Mouse (Mus musculus): ENCODE data around the gene Zscan10. TPM values are rescaled to one million over a fixed set of nuclear protein-coding genes. Genes with fewer than 3 reads are reported as not detected.

Gene Zscan10
- not detected in 2 replicates for polyA plus RNA-seq (2014; fragmentation: Nextera tagmentation; extraction: Ambion mirVana)

GRCm38 (mm10) chr17:23600641-23601622 lies at the start of gene Zscan10:
Gene Zscan10, plus strand, starts transcription at chr17:23600856.
- peak within 1 kb of the TSS; percentile 55; the same call in 1 of the 2 replicates for H3K9ac ChIP-seq (ENCODE audit: low read length)
- H3K4me1 ChIP-seq (ENCODE audit: control insufficient read depth, insufficient read depth, low read length): peaks cover 6% of the 10 kb centered on the region; the same call in 1 of the 2 replicates
- DNase-seq (ENCODE audit: low spot score) (no peak), ATAC-seq (no peak)
- H3K4me3 ChIP-seq (ENCODE audit: low read depth, low read length): no peak within 1 kb of the TSS
- H3K4me2 ChIP-seq (ENCODE audit: low read length): peak within 1 kb of the TSS; percentile 63
- 26% methylated on average over 15 of the region's 15 CpGs for WGBS
- H3K9me3 ChIP-seq (replicated peaks; ENCODE audit: control insufficient read depth, low read length): no peaks in the 10 kb centered on the region
- H3K27me3 ChIP-seq (replicated peaks; ENCODE audit: control insufficient read depth, insufficient read depth, low read length): 0 out of 2 replicates have a peak, but pooled peaks cover 2% of the 10 kb centered on the region
- H3K36me3 ChIP-seq (ENCODE audit: control insufficient read depth, insufficient read depth, low read length): no peaks in the 10 kb centered on the region
- no peak within 1 kb of the TSS for H3K27ac ChIP-seq (ENCODE audit: low read depth, low read length)

- Histone ChIP-seq H3K9me3 (replicated peaks; ENCODE audit: control insufficient read depth, low read length) (no peaks in the 10 kb centered on the region), H3K27me3 (replicated peaks; ENCODE audit: control insufficient read depth, insufficient read depth, low read length) (no peaks in the 10 kb centered on the region), H3K4me3 (ENCODE audit: low read depth, low read length) (peak overlapping the region; percentile 60), H3K4me1 (ENCODE audit: control insufficient read depth, insufficient read depth, low read length) (peaks cover 4% of the 10 kb centered on the region; the same call in 1 of the 2 replicates), H3K36me3 (ENCODE audit: control insufficient read depth, insufficient read depth, low read length) (peaks cover 10% of the 10 kb centered on the region), H3K27ac (ENCODE audit: low read depth, low read length) (peak overlapping the region; percentile 70), H3K4me2 (ENCODE audit: low read length) (peak overlapping the region; percentile 74), H3K9ac (ENCODE audit: low read length) (peak overlapping the region; percentile 70)
- ATAC-seq (peak; percentile 6; the same call in 1 of the 2 replicates), DNase-seq (ENCODE audit: low spot score) (no peak)
- under 1% methylated on average over 15 of the region's 15 CpGs for WGBS
These were observed 49.8 kb upstream of the Zscan10 start for GRCm38 (mm10) chr17:23550856-23551255.

- Histone ChIP-seq H3K36me3 (ENCODE audit: control insufficient read depth, insufficient read depth, low read length) (peaks cover 16% of the 10 kb centered on the region), H3K27ac (ENCODE audit: low read depth, low read length) (no peak overlapping the region), H3K9ac (ENCODE audit: low read length) (peak overlapping the region; percentile 70), H3K4me2 (ENCODE audit: low read length) (peak overlapping the region; percentile 74), H3K4me1 (ENCODE audit: control insufficient read depth, insufficient read depth, low read length) (peaks cover 4% of the 10 kb centered on the region; the same call in 1 of the 2 replicates), H3K4me3 (ENCODE audit: low read depth, low read length) (peak overlapping the region; percentile 60), H3K27me3 (replicated peaks; ENCODE audit: control insufficient read depth, insufficient read depth, low read length) (no peaks in the 10 kb centered on the region), H3K9me3 (replicated peaks; ENCODE audit: control insufficient read depth, low read length) (no peaks in the 10 kb centered on the region)
- no peak for ATAC-seq
- DNase-seq (ENCODE audit: low spot score): no peak
These were observed 49.2 kb upstream of the Zscan10 start for GRCm38 (mm10) chr17:23551416-23551815.

- Histone ChIP-seq H3K36me3 (ENCODE audit: control insufficient read depth, insufficient read depth, low read length) (peaks cover 21% of the 10 kb centered on the region), H3K4me1 (ENCODE audit: control insufficient read depth, insufficient read depth, low read length) (peaks cover 4% of the 10 kb centered on the region; the same call in 1 of the 2 replicates), H3K4me2 (ENCODE audit: low read length) (no peak overlapping the region), H3K9ac (ENCODE audit: low read length) (no peak overlapping the region), H3K27ac (ENCODE audit: low read depth, low read length) (no peak overlapping the region), H3K9me3 (replicated peaks; ENCODE audit: control insufficient read depth, low read length) (no peaks in the 10 kb centered on the region), H3K27me3 (replicated peaks; ENCODE audit: control insufficient read depth, insufficient read depth, low read length) (no peaks in the 10 kb centered on the region), H3K4me3 (ENCODE audit: low read depth, low read length) (no peak overlapping the region)
- ATAC-seq (no peak), DNase-seq (ENCODE audit: low spot score) (no peak)
- WGBS: 66% methylated on average over 5 of the region's 5 CpGs
These were observed 48.7 kb upstream of the Zscan10 start for GRCm38 (mm10) chr17:23551963-23552362.

- Histone ChIP-seq H3K36me3 (ENCODE audit: control insufficient read depth, insufficient read depth, low read length) (peaks cover 32% of the 10 kb centered on the region), H3K27me3 (replicated peaks; ENCODE audit: control insufficient read depth, insufficient read depth, low read length) (no peaks in the 10 kb centered on the region), H3K4me2 (ENCODE audit: low read length) (no peak overlapping the region), H3K9me3 (replicated peaks; ENCODE audit: control insufficient read depth, low read length) (no peaks in the 10 kb centered on the region), H3K9ac (ENCODE audit: low read length) (no peak overlapping the region), H3K27ac (ENCODE audit: low read depth, low read length) (no peak overlapping the region), H3K4me3 (ENCODE audit: low read depth, low read length) (no peak overlapping the region), H3K4me1 (ENCODE audit: control insufficient read depth, insufficient read depth, low read length) (peaks cover 4% of the 10 kb centered on the region; the same call in 1 of the 2 replicates)
- ATAC-seq: no peak
- DNase-seq (ENCODE audit: low spot score): no peak
- 91% methylated on average over 8 of the region's 8 CpGs for WGBS
These were observed 47.6 kb upstream of the Zscan10 start for GRCm38 (mm10) chr17:23552896-23553633.

GRCm38 (mm10) chr17:23553634-23554120 lies 47.0 kb upstream of the Zscan10 start:
- Histone ChIP-seq H3K4me2 (ENCODE audit: low read length) (no peak overlapping the region), H3K27me3 (replicated peaks; ENCODE audit: control insufficient read depth, insufficient read depth, low read length) (no peaks in the 10 kb centered on the region), H3K4me1 (ENCODE audit: control insufficient read depth, insufficient read depth, low read length) (peaks cover 4% of the 10 kb centered on the region; the same call in 1 of the 2 replicates), H3K9me3 (replicated peaks; ENCODE audit: control insufficient read depth, low read length) (no peaks in the 10 kb centered on the region), H3K9ac (ENCODE audit: low read length) (no peak overlapping the region), H3K27ac (ENCODE audit: low read depth, low read length) (no peak overlapping the region), H3K36me3 (ENCODE audit: control insufficient read depth, insufficient read depth, low read length) (peaks cover 38% of the 10 kb centered on the region), H3K4me3 (ENCODE audit: low read depth, low read length) (no peak overlapping the region)
- WGBS: 42% methylated on average over 1 of the region's 1 CpGs
- ATAC-seq (no peak), DNase-seq (ENCODE audit: low spot score) (no peak)

- Histone ChIP-seq H3K4me2 (ENCODE audit: low read length) (no peak overlapping the region), H3K4me3 (ENCODE audit: low read depth, low read length) (no peak overlapping the region), H3K9me3 (replicated peaks; ENCODE audit: control insufficient read depth, low read length) (no peaks in the 10 kb centered on the region), H3K36me3 (ENCODE audit: control insufficient read depth, insufficient read depth, low read length) (peaks cover 45% of the 10 kb centered on the region), H3K9ac (ENCODE audit: low read length) (no peak overlapping the region), H3K4me1 (ENCODE audit: control insufficient read depth, insufficient read depth, low read length) (peaks cover 4% of the 10 kb centered on the region; the same call in 1 of the 2 replicates), H3K27ac (ENCODE audit: low read depth, low read length) (no peak overlapping the region), H3K27me3 (replicated peaks; ENCODE audit: control insufficient read depth, insufficient read depth, low read length) (no peaks in the 10 kb centered on the region)
- no peak for DNase-seq (ENCODE audit: low spot score)
- ATAC-seq: no peak
These were observed 46.3 kb upstream of the Zscan10 start for GRCm38 (mm10) chr17:23554321-23554720.

GRCm38 (mm10) chr17:23555243-23555916 lies 45.3 kb upstream of the Zscan10 start:
- no peak overlapping the region for H3K4me3 ChIP-seq (ENCODE audit: low read depth, low read length)
- peaks cover 51% of the 10 kb centered on the region for H3K36me3 ChIP-seq (ENCODE audit: control insufficient read depth, insufficient read depth, low read length)
- no peak overlapping the region for H3K27ac ChIP-seq (ENCODE audit: low read depth, low read length)
- H3K27me3 ChIP-seq (replicated peaks; ENCODE audit: control insufficient read depth, insufficient read depth, low read length): no peaks in the 10 kb centered on the region
- no peaks in the 10 kb centered on the region for H3K9me3 ChIP-seq (replicated peaks; ENCODE audit: control insufficient read depth, low read length)
- H3K4me1 ChIP-seq (ENCODE audit: control insufficient read depth, insufficient read depth, low read length): peaks cover 4% of the 10 kb centered on the region; the same call in 1 of the 2 replicates
- no peak overlapping the region for H3K4me2 ChIP-seq (ENCODE audit: low read length)
- DNase-seq (ENCODE audit: low spot score): no peak
- WGBS: 83% methylated on average over 7 of the region's 7 CpGs
- ATAC-seq: no peak
- H3K9ac ChIP-seq (ENCODE audit: low read length): no peak overlapping the region

Measured in forebrain, embryonic 14.5 days (tissue).